Mouse (Mus musculus): ENCODE results near the gene Rbms3.
A peak's percentile ranks its signal among the peaks of the same experiment; 100 is the strongest.

Gene Rbms3

DNA sequence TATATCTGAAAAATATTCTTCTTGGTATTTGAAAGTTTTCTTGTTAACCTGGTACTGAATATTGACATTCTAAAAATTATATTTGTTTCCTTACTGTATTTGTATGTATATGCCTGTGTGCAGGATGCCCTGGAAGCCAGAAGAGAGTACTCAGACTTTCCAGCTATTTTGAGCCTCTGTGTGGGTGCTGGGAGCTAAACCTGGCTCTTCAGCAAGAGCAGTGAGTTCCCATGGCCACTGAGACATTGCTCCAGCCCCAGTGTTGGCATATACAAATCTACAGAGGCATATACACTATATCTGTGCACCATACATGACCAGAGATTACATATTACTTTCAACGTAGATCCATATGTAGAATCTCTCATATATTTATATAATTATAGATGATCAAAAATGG is 581.1 kb downstream of the Rbms3 start:
- no peak for DNase-seq (ENCODE audit: low spot score in 2 of 2)

DNA sequence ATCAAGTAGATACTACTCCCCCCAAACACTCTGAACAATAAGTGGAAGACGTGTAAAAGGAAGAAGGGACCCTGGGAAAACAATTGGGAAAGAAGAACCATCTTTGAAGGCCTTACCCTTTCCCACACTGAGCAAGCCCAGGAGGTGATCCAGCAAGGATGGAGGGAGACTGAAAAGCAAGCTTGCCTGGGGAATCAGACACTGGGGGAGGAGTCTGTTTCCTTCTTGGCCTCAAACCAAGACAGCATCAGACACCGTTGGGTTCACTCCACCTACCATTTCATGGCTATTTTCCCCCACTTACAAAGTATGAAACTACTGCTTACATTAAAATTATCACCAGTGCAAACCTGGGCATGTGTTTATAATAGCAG is 587.7 kb downstream of the Rbms3 start:
- DNase-seq (ENCODE audit: low spot score in 2 of 2), result no peak

DNA sequence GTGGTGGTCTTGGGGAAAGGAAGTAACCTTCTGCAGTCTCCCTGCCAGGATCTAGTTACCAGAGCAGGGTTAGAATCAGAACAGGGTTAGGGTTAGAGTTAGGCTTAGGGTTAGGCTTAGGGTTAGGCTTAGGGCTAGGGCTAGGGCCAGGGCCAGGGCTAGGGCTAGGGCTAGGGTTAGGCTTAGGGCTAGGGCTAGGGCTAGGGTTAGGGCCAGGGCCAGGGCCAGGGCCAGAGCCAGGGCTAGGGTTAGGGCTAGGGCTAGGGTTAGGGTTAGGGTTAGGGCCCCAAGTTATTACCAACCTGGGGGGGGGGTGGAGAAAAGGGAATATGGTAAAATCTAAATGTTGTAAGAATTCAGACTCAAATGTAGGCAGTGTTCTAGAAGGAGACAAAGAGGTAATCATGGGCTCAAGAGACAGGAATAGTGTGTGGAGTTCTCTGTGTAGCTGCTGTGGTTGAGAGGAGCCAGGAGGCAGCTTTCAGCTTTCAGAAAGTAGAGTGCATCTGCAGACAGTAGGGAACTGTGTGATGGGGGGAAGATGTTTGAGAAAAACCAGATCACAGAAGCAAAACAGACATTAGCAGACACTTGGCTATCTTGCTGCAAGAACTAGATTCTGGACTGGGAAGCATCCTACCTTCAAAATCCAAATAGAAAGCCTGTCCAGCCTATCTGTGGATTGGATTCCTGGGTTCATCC is 588.3 kb downstream of the Rbms3 start:
- DNase-seq (ENCODE audit: low spot score in 2 of 2), result no peak

DNA sequence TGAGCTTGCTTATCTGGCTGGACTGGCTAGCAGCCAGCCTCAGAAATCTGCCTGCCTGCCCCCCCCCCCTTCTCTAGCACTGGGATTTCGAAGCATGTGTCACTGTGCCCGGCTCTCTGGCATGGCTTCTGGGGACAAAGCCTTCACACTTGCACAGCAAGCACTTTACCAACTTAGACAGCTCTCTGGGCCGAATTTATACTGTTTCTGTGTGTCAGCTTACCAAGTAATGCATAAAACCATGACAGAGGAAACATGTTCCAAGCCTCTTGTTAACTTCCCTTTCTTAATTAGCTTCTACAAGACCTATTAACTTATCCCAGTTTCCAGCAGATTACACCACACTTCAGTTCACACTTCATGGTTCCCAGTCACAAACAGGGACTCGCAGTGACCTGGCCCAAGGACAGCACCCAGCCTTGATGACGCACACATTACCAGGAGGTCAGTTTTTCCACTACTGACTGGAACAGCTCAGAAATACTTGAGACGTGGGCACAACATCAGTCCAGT is 589.7 kb downstream of the Rbms3 start:
- no peak for DNase-seq (ENCODE audit: low spot score in 2 of 2)

DNA sequence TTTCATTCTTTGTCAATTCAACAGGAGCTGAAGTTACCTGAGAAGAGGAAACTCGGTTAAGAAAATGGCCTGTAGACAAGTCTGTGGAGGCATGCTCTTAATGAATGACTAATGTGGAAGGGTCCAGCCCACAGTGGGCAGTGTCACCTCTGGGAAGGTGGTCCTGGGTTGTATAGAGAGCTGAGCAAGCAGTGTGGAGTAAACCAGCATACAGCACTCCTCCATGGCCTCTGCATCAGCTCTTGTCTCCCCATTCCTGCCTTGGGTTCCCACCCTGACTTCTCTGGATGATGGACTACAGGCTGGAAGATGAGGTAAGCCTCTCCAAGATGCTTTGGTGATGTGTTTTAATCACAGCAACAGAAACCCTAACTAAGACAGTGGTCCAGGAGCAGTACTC is 597.0 kb downstream of the Rbms3 start:
- DNase-seq (ENCODE audit: low spot score in 2 of 2), result no peak

DNA sequence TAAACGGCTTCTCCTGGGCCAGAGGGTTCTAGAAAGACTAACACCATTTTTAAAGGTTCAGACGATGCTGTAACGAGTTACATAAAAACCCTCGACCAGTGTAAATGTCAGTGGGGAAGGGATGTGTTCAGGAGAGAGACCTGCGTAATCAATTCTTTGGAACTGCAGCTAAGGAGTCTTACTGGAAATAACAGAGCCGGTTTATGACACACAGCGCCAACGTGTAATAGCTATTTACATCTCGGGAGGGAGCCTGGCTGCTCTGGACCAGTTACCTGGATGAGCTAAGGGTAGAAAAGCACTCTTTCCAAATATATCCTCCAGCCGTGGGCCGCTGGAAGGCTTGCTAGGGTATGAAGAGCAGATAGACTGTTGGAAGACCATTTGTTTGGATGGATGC is 598.5 kb downstream of the Rbms3 start:
- DNase-seq (ENCODE audit: low spot score in 2 of 2), result no peak

DNA sequence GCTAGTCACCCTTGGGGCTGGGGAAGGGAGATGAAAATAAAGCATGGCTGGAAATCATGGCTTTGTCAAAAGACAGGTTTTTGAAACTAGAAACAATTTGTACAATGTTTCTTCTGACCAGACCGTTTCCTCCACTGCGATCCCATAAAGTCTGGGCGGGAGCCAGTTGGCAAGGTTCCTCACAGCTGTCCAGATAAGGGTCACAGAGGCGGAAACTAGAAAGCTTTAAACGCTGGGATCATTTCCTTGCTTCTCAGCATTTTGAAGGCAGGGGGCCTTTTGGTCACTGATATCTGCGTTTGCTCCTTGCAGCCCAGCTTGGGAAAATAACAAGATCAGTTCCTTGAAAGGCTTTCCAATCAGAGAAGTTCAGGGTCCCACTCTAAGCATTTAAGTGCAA is 598.9 kb downstream of the Rbms3 start:
- DNase-seq (ENCODE audit: low spot score in 2 of 2), result peak; percentile 5 to 52

DNA sequence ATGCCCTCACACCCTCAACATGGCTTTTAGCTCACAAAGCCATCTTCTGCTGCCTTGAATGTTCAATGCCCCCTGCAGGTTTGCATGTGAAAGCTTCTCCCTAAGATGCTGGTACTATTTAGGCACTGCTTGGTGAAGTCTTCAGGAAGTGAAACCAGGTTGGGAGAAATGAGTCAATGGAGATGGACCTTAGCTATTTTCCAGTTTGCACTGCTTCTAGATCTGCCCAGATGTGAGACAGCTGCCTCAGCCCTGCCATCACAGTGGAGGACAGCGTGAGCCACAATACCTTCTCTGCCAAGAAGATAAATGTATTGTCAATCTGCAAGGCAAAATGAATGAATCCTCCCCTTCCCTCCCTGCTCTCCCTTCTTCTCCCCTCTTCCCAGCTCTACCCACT is 599.8 kb downstream of the Rbms3 start:
- DNase-seq (ENCODE audit: low spot score in 2 of 2), result no peak

DNA sequence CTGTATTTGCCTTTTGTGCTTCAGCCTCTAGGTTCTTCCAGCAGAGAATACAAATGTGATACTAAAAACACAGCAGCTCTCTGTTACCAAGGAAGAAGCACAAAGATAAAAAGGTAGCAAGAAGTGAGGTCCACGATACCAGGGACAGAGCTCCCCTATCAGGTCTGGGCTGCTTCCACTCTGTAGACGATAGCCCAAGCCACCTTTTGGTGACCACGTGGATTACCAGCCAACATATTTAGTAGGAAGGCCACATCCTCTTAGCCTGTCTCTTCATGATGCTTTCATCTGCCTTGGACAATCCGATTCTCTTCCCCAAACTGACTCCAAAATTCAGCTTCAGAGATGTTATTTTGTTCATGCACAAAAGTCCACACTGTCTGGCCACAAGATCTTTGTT is 601.1 kb downstream of the Rbms3 start:
- no peak for DNase-seq (ENCODE audit: low spot score in 2 of 2)

DNA sequence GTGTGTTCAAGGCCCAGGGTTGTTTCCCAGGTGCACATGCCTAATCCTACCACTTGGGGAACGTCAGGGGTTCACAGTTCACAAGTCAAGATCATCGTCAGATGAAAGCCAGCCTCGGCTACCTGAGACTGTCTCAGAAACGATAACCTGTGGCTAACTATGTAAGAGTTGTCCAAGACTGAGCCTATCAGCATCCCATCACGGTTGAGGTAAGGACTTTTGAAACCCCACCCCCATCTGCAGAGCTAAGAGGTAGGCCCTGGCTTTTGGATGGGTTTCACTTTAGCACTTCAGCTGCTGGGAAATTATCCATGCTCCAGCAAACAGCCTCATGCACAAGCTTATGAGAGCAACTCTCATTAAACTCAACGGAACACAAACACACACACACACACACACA is 607.6 kb downstream of the Rbms3 start:
- no peak for DNase-seq (ENCODE audit: low spot score in 2 of 2)

DNA sequence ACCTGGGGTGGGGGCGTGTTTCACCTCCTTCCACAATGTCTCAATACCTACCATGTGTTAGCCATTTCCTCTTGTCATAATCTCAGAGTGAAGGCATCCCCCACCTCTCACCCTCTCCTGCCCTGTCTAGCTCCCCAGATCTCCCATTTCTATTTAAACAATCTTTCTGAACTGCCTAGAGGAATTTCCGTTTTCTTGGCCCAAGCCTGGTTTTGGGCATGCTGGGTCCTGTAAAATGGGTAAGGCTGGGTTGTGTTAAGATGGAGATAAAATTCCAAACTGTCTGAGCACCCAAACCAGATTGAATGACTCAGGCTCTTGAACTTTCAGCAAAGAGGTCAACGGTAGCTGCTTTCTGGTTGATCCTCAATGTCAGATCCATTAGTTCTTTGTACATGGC is 608.2 kb downstream of the Rbms3 start:
- DNase-seq (ENCODE audit: low spot score in 2 of 2), result no peak

DNA sequence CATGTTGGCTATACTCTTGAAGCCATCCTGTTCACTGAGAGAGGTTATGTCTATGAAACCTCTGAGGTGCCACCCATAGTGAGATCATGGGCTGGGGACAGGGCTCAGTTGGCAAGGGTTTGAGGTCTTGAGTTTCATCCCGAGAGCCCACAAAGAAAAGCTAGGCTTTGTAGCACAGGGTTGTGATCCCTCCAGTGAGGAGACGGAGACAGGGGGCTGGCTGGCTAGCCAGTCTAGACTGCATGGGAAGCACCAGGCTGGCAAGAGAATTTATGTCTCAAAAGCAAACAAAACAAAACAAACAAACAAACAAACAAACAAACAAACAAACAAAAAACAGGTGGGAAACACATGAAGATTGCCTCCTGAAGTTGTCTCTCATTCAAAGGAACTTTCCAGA is 609.5 kb downstream of the Rbms3 start:
- no peak for DNase-seq (ENCODE audit: low spot score in 2 of 2)

DNA sequence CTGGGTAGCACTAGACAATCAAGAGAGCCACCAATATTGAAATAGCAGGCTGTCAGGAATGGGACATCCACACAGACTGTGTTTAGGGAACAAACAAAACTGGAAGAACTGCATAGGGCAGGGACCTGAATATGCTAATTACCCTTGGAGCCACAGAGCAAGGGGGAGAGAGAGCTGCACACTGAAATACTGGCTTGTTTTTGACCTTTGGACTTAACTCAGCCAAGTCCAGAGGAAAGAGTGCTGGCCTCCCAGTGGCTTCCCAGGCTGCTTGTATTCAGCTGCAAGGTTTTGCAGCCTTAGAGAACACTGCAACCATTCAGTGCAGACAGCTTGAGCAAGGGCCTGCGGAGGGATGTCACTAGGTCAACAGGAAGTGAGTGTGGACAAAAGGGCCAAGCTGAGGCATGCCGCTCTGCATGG is 611.0 kb downstream of the Rbms3 start:
- no peak for DNase-seq (ENCODE audit: low spot score in 2 of 2)

DNA sequence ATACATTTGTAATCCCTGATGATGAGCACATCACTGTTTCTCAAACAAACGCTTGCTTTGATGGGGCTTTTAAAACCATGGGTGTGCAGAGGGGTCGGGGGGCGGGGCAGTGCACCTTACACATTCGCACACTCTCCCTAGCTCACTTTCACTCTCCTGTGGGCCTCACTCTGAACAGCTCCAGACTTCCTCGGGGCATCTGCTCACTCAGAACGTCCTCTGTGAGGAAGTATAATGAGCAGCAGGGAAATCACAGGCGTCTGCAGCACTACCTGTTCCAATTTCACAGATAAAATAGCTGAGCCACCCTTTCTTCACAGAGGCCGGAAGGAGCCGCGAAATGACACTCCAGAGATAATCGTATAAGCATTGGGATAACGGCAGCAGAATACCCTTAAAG is 611.4 kb downstream of the Rbms3 start:
- no peak for DNase-seq (ENCODE audit: low spot score in 2 of 2)

DNA sequence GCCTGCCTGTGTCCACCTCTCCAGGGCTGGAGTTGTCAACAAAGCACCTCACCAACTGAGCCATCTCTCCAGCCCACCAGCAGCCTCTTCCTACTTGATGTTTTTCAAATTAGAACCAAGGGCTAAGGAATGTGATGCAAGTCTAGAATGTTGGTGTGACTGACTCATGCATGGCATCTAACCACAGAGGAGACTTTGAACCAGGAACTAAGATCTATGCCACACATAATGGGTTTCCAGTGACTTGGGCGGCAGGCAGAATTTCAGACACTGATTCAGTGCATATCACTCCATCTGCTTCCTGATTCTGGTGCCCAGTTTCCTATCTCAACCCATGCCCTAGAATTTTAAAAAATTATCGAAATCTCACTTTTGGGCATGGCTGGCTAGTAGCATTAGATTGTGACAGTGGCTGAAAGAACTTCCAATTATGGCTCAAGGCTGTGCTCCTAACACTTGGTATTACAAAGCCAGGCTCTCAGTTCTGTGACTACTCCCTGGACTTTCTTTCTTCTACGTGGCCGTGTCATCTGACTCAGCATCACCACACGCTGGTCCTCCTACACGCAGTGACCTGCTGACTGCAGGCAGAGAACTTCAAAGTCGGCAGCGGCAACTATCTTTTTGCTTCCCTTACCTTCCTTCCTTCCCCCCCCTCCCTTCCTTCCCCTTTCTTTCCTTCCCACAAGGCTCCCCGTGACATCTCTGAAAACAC is 613.0 kb downstream of the Rbms3 start:
- no peak for DNase-seq (ENCODE audit: low spot score in 2 of 2)

DNA sequence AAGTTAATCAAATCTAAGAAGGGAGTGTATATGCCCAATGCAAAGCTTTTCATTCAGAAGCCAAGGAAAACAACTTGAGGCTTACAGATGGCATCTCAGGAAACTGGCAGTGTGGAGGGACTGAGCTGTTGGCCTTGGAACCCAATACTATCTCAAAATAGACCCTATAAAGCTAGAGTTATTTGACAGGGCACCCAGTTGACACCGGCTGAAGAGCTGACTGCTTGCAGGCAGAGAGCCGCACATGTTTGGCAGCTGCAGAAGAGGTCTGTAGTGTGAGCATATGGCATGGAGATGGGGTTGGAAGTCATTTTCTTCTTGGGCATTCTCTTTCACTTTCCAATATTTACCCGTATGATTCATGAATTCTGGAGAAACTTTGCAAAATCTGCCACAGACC is 616.3 kb downstream of the Rbms3 start:
- no peak for DNase-seq (ENCODE audit: low spot score in 2 of 2)

DNA sequence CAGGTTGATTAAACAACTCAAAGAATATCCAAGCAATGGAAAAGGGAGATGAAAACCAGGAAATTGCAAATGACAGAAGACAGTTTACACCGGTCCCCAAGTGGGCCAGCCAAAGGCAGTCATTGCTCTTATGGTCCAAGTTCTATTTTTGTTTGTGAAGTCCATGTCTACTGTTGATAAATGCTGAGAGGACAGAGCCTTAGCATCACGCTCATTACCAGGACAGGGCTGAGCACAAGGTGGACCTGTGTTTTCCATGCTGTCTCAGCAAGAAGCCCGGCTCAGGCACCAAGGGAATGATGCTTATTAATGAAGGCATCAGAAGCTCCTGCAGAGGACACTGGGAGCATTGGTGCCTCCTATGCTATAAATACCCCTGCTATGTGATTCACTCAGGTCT is 618.9 kb downstream of the Rbms3 start:
- DNase-seq (ENCODE audit: low spot score in 2 of 2), result no peak

DNA sequence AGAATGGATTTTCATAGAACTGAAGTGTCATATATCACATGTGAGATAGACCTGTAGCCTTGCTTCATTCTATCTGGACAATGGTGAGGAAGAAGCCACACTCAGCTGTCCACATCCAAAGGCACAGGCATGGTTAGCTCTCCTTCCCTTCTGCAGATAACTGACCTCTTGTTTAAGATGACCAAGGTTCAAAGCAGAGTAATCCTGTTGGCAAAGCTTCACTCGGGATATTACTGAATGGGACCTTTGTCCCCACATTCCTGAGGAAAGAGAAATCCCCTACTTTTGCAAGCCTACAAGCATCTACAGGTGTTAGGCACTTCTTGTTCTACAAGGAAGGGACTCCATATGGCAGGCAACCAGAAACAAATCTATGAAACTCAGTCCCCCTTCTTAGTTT is 621.5 kb downstream of the Rbms3 start:
- DNase-seq (ENCODE audit: low spot score in 2 of 2), result no peak

DNA sequence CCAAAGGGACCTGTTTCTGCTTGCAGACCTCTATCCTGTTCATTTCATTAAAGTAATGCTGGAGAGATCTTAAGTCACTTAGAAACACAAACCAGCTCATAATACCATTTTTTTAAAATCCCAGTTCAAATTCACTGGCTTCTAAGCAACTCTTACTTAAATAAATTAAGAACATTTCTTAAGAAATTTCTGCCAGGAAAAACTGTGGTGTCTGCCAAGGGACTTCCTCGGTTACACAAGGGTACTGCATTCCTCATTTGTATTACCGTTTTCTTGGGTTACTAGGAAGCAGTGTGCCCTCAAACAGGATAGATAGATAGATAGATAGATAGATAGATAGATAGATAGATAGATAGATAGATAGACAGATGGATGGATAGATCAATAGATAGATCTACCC is 627.6 kb downstream of the Rbms3 start:
- DNase-seq (ENCODE audit: low spot score in 2 of 2), result no peak

DNA sequence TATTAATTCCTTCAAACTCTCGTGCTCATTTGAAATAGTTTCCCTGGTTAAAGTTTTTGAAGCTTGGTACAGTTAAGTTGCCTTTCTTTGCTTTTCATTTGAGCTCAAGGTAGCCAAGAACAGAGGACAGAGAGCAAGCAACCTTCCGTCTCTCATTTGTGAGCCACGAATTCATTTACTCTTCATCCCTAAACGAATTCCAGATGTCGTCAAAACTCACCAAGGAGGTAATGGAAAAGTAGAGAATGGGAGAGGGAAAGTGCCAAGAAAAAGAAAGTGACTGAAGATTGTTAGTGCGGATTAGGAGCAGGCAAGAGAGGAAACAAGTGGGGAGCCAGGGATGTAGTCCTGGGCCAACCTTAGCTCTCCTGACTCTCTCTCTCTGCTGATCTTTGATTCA is 630.5 kb downstream of the Rbms3 start:
- DNase-seq (ENCODE audit: low spot score in 2 of 2), result no peak

DNA sequence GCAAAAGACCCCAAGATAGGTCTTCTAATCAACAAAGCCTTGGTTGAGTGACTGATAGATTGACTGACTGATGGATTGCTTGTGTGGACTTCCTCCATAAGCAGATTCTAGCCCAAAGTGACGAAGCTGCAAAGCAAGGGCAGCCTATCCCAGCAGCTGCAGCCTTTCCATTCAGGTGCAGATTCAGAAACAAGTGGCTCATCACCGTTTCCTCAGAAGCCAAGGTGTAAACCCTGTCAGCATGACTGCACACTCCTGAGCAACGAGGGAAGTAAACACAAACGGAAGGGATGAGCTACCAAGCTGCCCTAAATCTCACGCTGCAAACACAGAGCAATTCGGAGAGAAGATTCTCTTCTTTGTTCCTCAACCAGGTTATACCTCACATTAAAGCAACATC is 639.4 kb downstream of the Rbms3 start:
- DNase-seq (ENCODE audit: low spot score in 2 of 2), result no peak

DNA sequence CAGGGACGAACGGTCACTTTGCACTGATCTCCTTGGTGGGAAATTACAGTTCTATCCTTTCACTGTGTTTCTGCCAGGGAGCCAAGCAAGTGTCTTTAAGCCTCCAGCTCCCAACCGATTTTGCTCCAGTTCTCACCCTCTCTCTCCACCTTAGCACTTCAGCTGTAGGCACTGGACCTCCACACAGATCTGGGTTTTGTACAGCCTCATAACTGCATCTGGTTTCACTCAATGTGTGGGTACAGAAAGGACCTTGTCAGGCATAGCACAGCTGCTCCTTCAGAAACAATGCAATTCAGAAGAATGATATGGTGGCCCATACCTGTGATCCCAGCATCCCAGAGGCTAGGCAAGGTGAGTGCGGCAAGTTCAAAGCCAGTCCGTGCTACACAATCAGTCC is 648.9 kb downstream of the Rbms3 start:
- no peak for DNase-seq (ENCODE audit: low spot score in 2 of 2)

DNA sequence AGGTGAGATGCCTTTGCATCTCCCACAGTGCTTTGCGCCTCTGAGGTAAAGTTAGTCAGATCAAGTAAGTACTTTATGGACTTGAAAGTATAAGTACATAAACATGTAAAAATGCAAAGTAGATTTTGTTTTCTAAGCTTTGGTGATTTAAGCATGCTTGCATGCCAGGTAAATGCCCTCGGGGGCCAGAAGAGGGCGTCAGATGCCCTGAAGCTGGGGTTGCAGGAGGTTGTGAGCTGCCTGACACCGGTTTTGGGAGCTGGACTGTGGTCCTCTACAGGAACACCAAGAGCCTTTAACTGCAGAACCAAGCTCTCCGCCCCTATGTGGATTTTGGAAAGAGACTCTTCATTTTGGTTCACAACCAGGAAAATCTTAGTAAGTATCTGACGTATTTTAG is 652.3 kb downstream of the Rbms3 start:
- DNase-seq (ENCODE audit: low spot score in 2 of 2), result no peak

Measured in spleen, postnatal 10 days (tissue).